Mouse (Mus musculus) adrenal gland, postnatal 4 days (tissue): Measurements from ENCODE around the gene Zfp553. TPM values are rescaled to one million over a fixed set of nuclear protein-coding genes. Genes with fewer than 3 reads are reported as not detected.

Experiments used
- DNase-seq, 2 experiments: peaks; one replicate each; pipeline ENCODE4 v3.0.0; 2021 to 2022; ENCODE audit warnings: low spot score in 2 of 2, mixed read lengths in 2 of 2
- long read RNA-seq, 2 experiments: library from polyadenylated mRNA; stranded (forward); transcript quantifications; one replicate each; pipeline ENCODE4 v2.0.0; 2021
- total RNA-seq, 2 experiments: library from RNA; stranded (reverse); gene quantifications; 2 replicates each; pipeline ENCODE4 v1.2.3; 2021

The Zfp553 gene
- 10 to 100 TPM; 18.3 to 19.3 TPM for total RNA-seq
- long read RNA-seq, experiment 1, transcript Zfp553-202 (2 exons, 3,342 nt): major isoform, 15 of 20 reads
- long read RNA-seq, experiment 1, partial matches to known transcripts: 0 of 20 reads
- long read RNA-seq, experiment 1, other reads (novel, unspliced or antisense): 1 of 20 reads
- long read RNA-seq, experiment 2, transcript Zfp553-201 (2 exons, 3,043 nt): minor isoform, 14 of 51 reads
- long read RNA-seq, experiment 2, transcript Zfp553-202 (2 exons, 3,342 nt): major isoform, 28 of 51 reads
- long read RNA-seq, experiment 2, partial matches to known transcripts: 8 of 51 reads
- long read RNA-seq, experiment 2, other reads (novel, unspliced or antisense): 0 of 51 reads

- DNase-seq: peak; percentile 68 to 71
These were observed at the start of gene Zfp553, which contains the start of gene Sept1 for GRCm38 (mm10) chr7:127232622-127233367. Gene Zfp553, plus strand, starts transcription at chr7:127233061. Gene Sept1, minus strand, starts transcription at chr7:127233130.

- DNase-seq: no peak
These were observed 49.5 kb upstream of the Zfp553 start for GRCm38 (mm10) chr7:127183345-127183744.

GRCm38 (mm10) chr7:127183828-127184227 is 49.0 kb upstream of the Zfp553 start:
- no peak for DNase-seq

GRCm38 (mm10) chr7:127184720-127185119 is 48.1 kb upstream of the Zfp553 start:
- no peak for DNase-seq

- no peak for DNase-seq
These were observed 47.3 kb upstream of the Zfp553 start for GRCm38 (mm10) chr7:127185601-127186000.

GRCm38 (mm10) chr7:127187351-127187750 is 45.5 kb upstream of the Zfp553 start:
- DNase-seq: no peak

GRCm38 (mm10) chr7:127188305-127189276 is 44.3 kb upstream of the Zfp553 start:
- no peak for DNase-seq

- DNase-seq: no peak
These were observed 42.2 kb upstream of the Zfp553 start for GRCm38 (mm10) chr7:127190672-127191071.

- DNase-seq: no peak
These were observed 39.9 kb upstream of the Zfp553 start for GRCm38 (mm10) chr7:127192989-127193388.

- DNase-seq: no peak
These were observed 38.7 kb upstream of the Zfp553 start for GRCm38 (mm10) chr7:127194011-127194632.

- no peak for DNase-seq
These were observed 38.2 kb upstream of the Zfp553 start for GRCm38 (mm10) chr7:127194633-127195029.

- DNase-seq: peak; percentile 81 to 92
These were observed 37.1 kb upstream of the Zfp553 start, which contains the start of gene Cd2bp2 for GRCm38 (mm10) chr7:127195544-127196295. Gene Cd2bp2, minus strand, starts transcription at chr7:127196050.

GRCm38 (mm10) chr7:127196484-127196883 is 36.4 kb upstream of the Zfp553 start:
- DNase-seq: no peak

GRCm38 (mm10) chr7:127206606-127207005 is 26.3 kb upstream of the Zfp553 start:
- DNase-seq: no peak

GRCm38 (mm10) chr7:127207374-127208294 is 25.2 kb upstream of the Zfp553 start:
- DNase-seq: peak in 1 of 2 experiments; percentile 27

- peak in 1 of 2 experiments; percentile 44 for DNase-seq
These were observed 24.6 kb upstream of the Zfp553 start, which contains the start of gene Tbc1d10b for GRCm38 (mm10) chr7:127208295-127208552. Gene Tbc1d10b, minus strand, starts transcription at chr7:127208468.

GRCm38 (mm10) chr7:127208553-127209438 is 24.1 kb upstream of the Zfp553 start, which contains the start of gene Mylpf:
Gene Mylpf, plus strand, starts transcription at chr7:127208890.
- DNase-seq: peak; percentile 76 to 86

- no peak for DNase-seq
These were observed 23.0 kb upstream of the Zfp553 start for GRCm38 (mm10) chr7:127209851-127210250.
